Mouse (Mus musculus): ENCODE results near the gene Rilpl1. TPM values are rescaled to one million over a fixed set of nuclear protein-coding genes. Genes with fewer than 3 reads are reported as not detected.

Rilpl1 gene
- polyA plus RNA-seq, 1 experiment from 2014 or later, result 18.1 TPM

Other genes starting within 250 kb of the Rilpl1 start
- gene Mphosph9, start 203.4 kb downstream of the Rilpl1 start, polyA plus RNA-seq (2016; fragmentation: Nextera tagmentation; extraction: Ambion mirVana), result 19.5 and 20.9 TPM in 2 replicates
- 24.9 and 25.7 TPM in 2 replicates for gene 2810006K23Rik, start 203.3 kb downstream of the Rilpl1 start, polyA plus RNA-seq (2016; fragmentation: Nextera tagmentation; extraction: Ambion mirVana)
- 57.3 and 64.7 TPM in 2 replicates for gene Cdk2ap1, start 168.3 kb downstream of the Rilpl1 start, polyA plus RNA-seq (2016; fragmentation: Nextera tagmentation; extraction: Ambion mirVana)
- gene Sbno1, start 105.4 kb downstream of the Rilpl1 start, polyA plus RNA-seq (2016; fragmentation: Nextera tagmentation; extraction: Ambion mirVana), result 85.7 and 88.3 TPM in 2 replicates
- 41.0 and 41.6 TPM in 2 replicates for gene Kmt5a, start 91.5 kb downstream of the Rilpl1 start, polyA plus RNA-seq (2016; fragmentation: Nextera tagmentation; extraction: Ambion mirVana)
- gene Rilpl2, start 53.0 kb downstream of the Rilpl1 start, polyA plus RNA-seq (2016; fragmentation: Nextera tagmentation; extraction: Ambion mirVana), result 22.7 and 24.2 TPM in 2 replicates
- gene Snrnp35, start 48.3 kb downstream of the Rilpl1 start, polyA plus RNA-seq (2016; fragmentation: Nextera tagmentation; extraction: Ambion mirVana), result 35.8 and 37.2 TPM in 2 replicates
- gene Tmed2, start 9.3 kb upstream of the Rilpl1 start, polyA plus RNA-seq (2016; fragmentation: Nextera tagmentation; extraction: Ambion mirVana), result 474 and 480 TPM in 2 replicates
- 18.1 and 21.7 TPM in 2 replicates for gene Ddx55, start 21.5 kb upstream of the Rilpl1 start, polyA plus RNA-seq (2016; fragmentation: Nextera tagmentation; extraction: Ambion mirVana)
- gene Eif2b1, start 47.7 kb upstream of the Rilpl1 start, polyA plus RNA-seq (2016; fragmentation: Nextera tagmentation; extraction: Ambion mirVana), result 88.7 and 89.0 TPM in 2 replicates
- gene Gtf2h3, start 47.7 kb upstream of the Rilpl1 start, polyA plus RNA-seq (2016; fragmentation: Nextera tagmentation; extraction: Ambion mirVana), result 98.9 and 117 TPM in 2 replicates
- gene Atp6v0a2, start 97.2 kb upstream of the Rilpl1 start, polyA plus RNA-seq (2016; fragmentation: Nextera tagmentation; extraction: Ambion mirVana), result 45.4 and 46.3 TPM in 2 replicates
- gene Dnah10, start 193.7 kb upstream of the Rilpl1 start, polyA plus RNA-seq (2016; fragmentation: Nextera tagmentation; extraction: Ambion mirVana), result 0.02 TPM in 1 of 2 replicates, not detected in the other

Data from forebrain, embryonic 10.5 days (tissue).